Mouse (Mus musculus): ENCODE data around the gene Myh14.

DNA sequence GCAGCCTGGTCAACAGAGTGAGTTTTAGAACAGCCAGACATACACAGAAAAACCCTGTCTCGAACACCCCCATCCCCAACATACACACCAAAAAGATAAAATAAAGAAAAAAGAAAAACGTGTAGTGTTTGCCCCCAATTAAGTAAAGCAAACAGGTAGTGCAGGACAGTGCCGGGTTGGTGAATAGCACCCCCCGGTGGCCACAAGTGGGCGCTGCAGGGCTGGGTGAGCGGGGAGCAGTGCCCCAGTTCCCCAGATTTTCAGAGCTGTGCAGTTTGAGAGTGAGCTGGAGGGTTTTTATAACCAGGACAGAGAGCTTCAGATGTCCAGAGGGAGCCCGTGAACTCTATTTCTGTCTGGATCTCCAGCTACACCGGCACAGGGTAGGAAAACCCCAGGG, 28.8 kb downstream of the Myh14 start:
- TF ChIP-seq CTCF (IDR thresholded peaks at IDR 0.05; ENCODE audit: extremely low read depth, insufficient read depth, low read length) = peak; percentile 39
- TF ChIP-seq POLR2A (IDR thresholded peaks at IDR 0.05; ENCODE audit: extremely low read depth, insufficient read depth, low read length) = no peak

All from cortical plate, adult 2 months (tissue).